Mouse (Mus musculus) CH12.LX (cell line): ENCODE results near the gene Defb22. TPM values are rescaled to one million over a fixed set of nuclear protein-coding genes. Genes with fewer than 3 reads are reported as not detected.

Experiments used
- DNase-seq: peaks from one replicate; pipeline ENCODE4 v3.0.0-alpha.2; 2013; ENCODE audit errors: extremely low read depth
- H3K27ac ChIP-seq: 2 replicates; pipeline ENCODE4 v1.5.1; 2012; ENCODE audit warnings: low read depth, mild to moderate bottlenecking, control low read depth, moderate library complexity; ENCODE audit not compliant: insufficient read depth
- H3K27me3 ChIP-seq: replicated peaks from 2 replicates; pipeline ENCODE3; 2012; ENCODE audit warnings: inconsistent platforms
- H3K36me3 ChIP-seq, 2 experiments: replicated peaks in 1 of 2; 2 replicates each; pipeline versions ENCODE3 to v1.6.1; 2012; ENCODE audit warnings: inconsistent platforms in 1 of 2, low read length in 1 of 2, mild to moderate bottlenecking in 1 of 2, mixed read lengths in 1 of 2, moderate library complexity in 1 of 2; ENCODE audit not compliant: control insufficient read depth in 1 of 2, insufficient read depth in 1 of 2
- H3K4me1 ChIP-seq, 2 experiments: 2 replicates each; pipeline ENCODE4 v1.6.1; 2012; ENCODE audit warnings: inconsistent platforms in 1 of 2, moderate library complexity in 1 of 2; ENCODE audit not compliant: insufficient read depth in 2 of 2, control insufficient read depth in 1 of 2
- H3K4me2 ChIP-seq: 2 replicates; pipeline ENCODE4 v1.6.1; 2012; ENCODE audit warnings: low read depth, mild to moderate bottlenecking, control low read depth; ENCODE audit not compliant: poor library complexity, insufficient read depth, severe bottlenecking
- H3K4me3 ChIP-seq, 3 experiments: fragments of 150-350 bp in 1 of 3; sonication (generic) in 1 of 3; replicated peaks in 1 of 3; 2 replicates each; pipeline versions ENCODE3 to v1.5.1; 2011 to 2012; ENCODE audit warnings: low read depth in 2 of 3, low read length in 2 of 3, mild to moderate bottlenecking in 2 of 3, moderate library complexity in 2 of 3, control low read depth in 1 of 3, improper control_type of control experiment in 1 of 3, inconsistent platforms in 1 of 3, mixed read lengths in 1 of 3; ENCODE audit not compliant: poor library complexity in 1 of 3
- H3K79me2 ChIP-seq: replicated peaks from 2 replicates; pipeline ENCODE4 v1.6.1; 2012; ENCODE audit warnings: mild to moderate bottlenecking, moderate library complexity; ENCODE audit not compliant: control insufficient read depth, poor library complexity, insufficient read depth, severe bottlenecking; ENCODE audit errors: extremely low read depth
- H3K9ac ChIP-seq: 2 replicates; pipeline ENCODE4 v1.6.1; 2012; ENCODE audit warnings: low read depth, mild to moderate bottlenecking, control low read depth, moderate library complexity; ENCODE audit not compliant: insufficient read depth
- H3K9me3 ChIP-seq: replicated peaks from 2 replicates; pipeline ENCODE3; 2012; ENCODE audit warnings: low read length, inconsistent platforms, mixed read lengths
- CTCF ChIP-seq, 2 experiments: IDR thresholded peaks in 1 of 2; conservative IDR thresholded peaks in 1 of 2; 2 replicates each; pipeline ENCODE4 v1.5.1; 2011 to 2012; ENCODE audit warnings: low read depth in 2 of 2, low read length in 2 of 2, improper control_type of control experiment in 1 of 2, inconsistent platforms in 1 of 2, mild to moderate bottlenecking in 1 of 2, moderate library complexity in 1 of 2
- ELF1 ChIP-seq: IDR thresholded peaks from 2 replicates; pipeline ENCODE4 v1.6.1; 2014; ENCODE audit warnings: low read depth, mild to moderate bottlenecking, inconsistent platforms, low read length, improper control_type of control experiment
- EP300 ChIP-seq: IDR thresholded peaks from 2 replicates; pipeline ENCODE4 v1.6.1; 2011; ENCODE audit warnings: low read length, improper control_type of control experiment
- MAFK ChIP-seq: IDR thresholded peaks from 2 replicates; pipeline ENCODE4 v1.6.1; 2011; ENCODE audit warnings: low read length, improper control_type of control experiment; ENCODE audit not compliant: insufficient replicate concordance
- MEF2A ChIP-seq: IDR thresholded peaks from 2 replicates; pipeline ENCODE4 v1.6.1; 2014; ENCODE audit warnings: low read depth, mild to moderate bottlenecking, inconsistent platforms, low read length, improper control_type of control experiment, borderline replicate concordance
- NELFE ChIP-seq: IDR thresholded peaks from 2 replicates; pipeline ENCODE4 v1.6.1; 2011; ENCODE audit warnings: low read depth, low read length, improper control_type of control experiment
- PAX5 ChIP-seq: IDR thresholded peaks from 2 replicates; pipeline ENCODE4 v1.6.1; 2012; ENCODE audit warnings: low read length, inconsistent platforms, mixed read lengths
- POLR2A ChIP-seq: IDR thresholded peaks from 2 replicates; pipeline ENCODE4 v1.6.1; 2011; ENCODE audit warnings: low read depth, mild to moderate bottlenecking, improper control_type of control experiment, low read length
- RAD21 ChIP-seq: IDR thresholded peaks from 2 replicates; pipeline ENCODE4 v1.6.1; 2011; ENCODE audit warnings: low read depth, mild to moderate bottlenecking, low read length, improper control_type of control experiment, moderate library complexity
- SMC3 ChIP-seq: IDR thresholded peaks from 2 replicates; pipeline ENCODE4 v1.6.1; 2011; ENCODE audit warnings: low read depth, low read length, improper control_type of control experiment
- TBP ChIP-seq: conservative IDR thresholded peaks from 2 replicates; pipeline ENCODE4 v1.6.1; 2011; ENCODE audit warnings: low read depth, low read length, improper control_type of control experiment
- TCF12 ChIP-seq: IDR thresholded peaks from 2 replicates; pipeline ENCODE4 v1.6.1; 2014; ENCODE audit warnings: low read depth, mild to moderate bottlenecking, inconsistent platforms, low read length, improper control_type of control experiment
- USF1 ChIP-seq: IDR thresholded peaks from 2 replicates; pipeline ENCODE4 v1.6.1; 2014; ENCODE audit warnings: low read depth, mild to moderate bottlenecking, inconsistent platforms, low read length, improper control_type of control experiment
- ZKSCAN1 ChIP-seq: IDR thresholded peaks from 2 replicates; pipeline ENCODE4 v1.6.1; 2012; ENCODE audit warnings: low read depth, inconsistent platforms, low read length, improper control_type of control experiment, borderline replicate concordance
- ZMIZ1 ChIP-seq: IDR thresholded peaks from 2 replicates; pipeline ENCODE4 v1.6.1; 2012; ENCODE audit warnings: low read depth, mild to moderate bottlenecking, inconsistent platforms, low read length, improper control_type of control experiment
- dilution Hi-C: fragments of 300-500 bp; cut with MboI; formaldehyde crosslinking; loops from 2 replicates; pipeline ENCODE4 v1.14.3; 2020; ENCODE audit warnings: low sequenced_read_pairs; ENCODE audit not compliant: extremely low pct_unique_long_range_greater_than_20kb, extremely low pct_ligation_motif_present
- in situ Hi-C: fragments of 300-500 bp; cut with MboI; formaldehyde crosslinking; loops from 3 replicates; pipeline ENCODE4 v1.14.3; 2019; ENCODE audit warnings: low sequenced_read_pairs, low pct_ligation_motif_present, low pct_unique_long_range_greater_than_20kb, mixed read lengths
- polyA plus RNA-seq: library from polyadenylated mRNA; unstranded; fragments of >175 nt; gene quantifications from 2 replicates; pipeline ENCODE4 v1.2.1, GENCODE M21; 2012; ENCODE audit warnings: low read depth; ENCODE audit not compliant: insufficient read length
- total RNA-seq, 2 experiments: library from RNA; depleted of rRNA; stranded (reverse); fragments of 300-350 nt in 1 of 2; fragments of >200 nt in 1 of 2; gene quantifications; 2 replicates each; pipeline ENCODE4 v1.2.3; 2012 to 2014

Defb22 gene
- total and polyA plus RNA-seq, 3 experiments, result not detected

DNA sequence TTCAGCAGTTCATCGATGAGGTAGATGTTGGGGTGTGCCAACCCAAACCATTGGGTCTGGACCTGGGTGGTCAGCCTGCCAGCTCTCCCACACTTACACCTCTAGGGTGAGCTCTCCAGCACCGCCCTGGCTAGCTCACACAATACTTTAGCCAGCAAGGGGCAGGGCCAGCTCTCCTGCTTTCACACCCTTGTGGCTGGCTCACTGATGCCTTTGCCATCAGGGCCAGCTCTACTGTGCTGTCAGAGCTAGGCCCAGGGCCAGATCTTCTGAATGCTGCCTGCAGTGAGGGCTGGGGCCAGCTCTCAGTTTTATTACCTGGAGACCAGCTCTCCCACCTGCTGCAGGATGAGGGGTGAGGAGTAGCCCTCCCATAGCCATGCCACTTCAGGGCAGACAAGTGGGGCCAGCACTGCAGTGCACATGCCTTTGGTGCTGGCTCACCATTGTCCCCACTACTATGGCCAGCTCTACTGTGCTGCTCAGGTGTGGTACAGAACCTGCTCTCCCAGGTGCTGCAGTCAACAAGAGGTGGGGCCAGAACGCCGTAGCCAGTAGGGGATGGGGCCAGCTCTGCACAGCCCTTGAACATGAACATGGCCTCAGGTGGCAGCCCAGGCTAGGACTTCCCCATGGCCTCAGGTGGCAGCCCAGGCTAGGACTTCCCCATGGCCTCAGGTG is 37.7 kb downstream of the Defb22 start:
- Histone ChIP-seq H3K4me1 (peaks cover 6 to 21% of the 10 kb centered on the region in 2 experiments), H3K79me2 (no peaks in the 10 kb centered on the region), H3K9me3 (no peaks in the 10 kb centered on the region), H3K4me3 (no peak overlapping the region), H3K27ac (no peak overlapping the region), H3K27me3 (peaks cover 40% of the 10 kb centered on the region), H3K4me2 (no peak overlapping the region), H3K9ac (no peak overlapping the region), H3K36me3 (no peaks in the 10 kb centered on the region)
- TF ChIP-seq TCF12 (no peak), MAFK (no peak), USF1 (no peak), ZKSCAN1 (no peak), TBP (no peak), NELFE (no peak), MEF2A (no peak), ZMIZ1 (no peak), POLR2A (no peak), ELF1 (no peak), EP300 (no peak), PAX5 (no peak)
- DNase-seq, result no peak
- dilution Hi-C loops (no loop called here), in situ Hi-C loops (loop anchor here (25.0 kb wide), 1 partner anchor 135 kb away; the partner anchor contains the start of genes Defb19 and Defb45)

DNA sequence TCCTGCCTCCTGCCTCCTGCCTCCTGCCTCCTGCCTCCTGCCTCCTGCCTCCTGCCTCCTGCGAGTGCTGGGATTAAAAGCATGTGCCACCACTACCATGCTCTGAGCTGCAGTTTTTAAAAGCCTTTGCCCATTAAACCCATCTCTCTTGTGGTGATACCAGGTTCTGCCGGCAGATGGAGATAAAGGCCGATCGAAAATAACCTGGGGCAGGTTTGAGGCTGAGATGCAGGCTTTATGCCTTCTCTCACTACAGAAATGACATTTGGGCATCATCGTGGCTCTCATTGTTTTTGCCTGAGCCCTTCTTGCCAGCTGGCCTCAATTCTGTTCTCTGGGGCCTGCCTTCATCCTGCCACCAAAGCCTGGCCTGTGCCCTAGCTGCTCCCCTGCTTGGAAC is 39.7 kb downstream of the Defb22 start:
- H3K4me3 ChIP-seq, result no peak overlapping the region
- peaks cover 6 to 21% of the 10 kb centered on the region in 2 experiments for H3K4me1 ChIP-seq
- H3K27ac ChIP-seq, result no peak overlapping the region
- DNase-seq, result peak; percentile 65
- no peak overlapping the region for H3K4me2 ChIP-seq
- H3K79me2 ChIP-seq, result no peaks in the 10 kb centered on the region
- H3K9ac ChIP-seq, result no peak overlapping the region
- H3K9me3 ChIP-seq, result no peaks in the 10 kb centered on the region
- TF ChIP-seq CTCF (conservative IDR thresholded peaks at IDR 0.05 in 1 of 2, IDR thresholded peaks at IDR 0.05 in 1 of 2; ENCODE audit: low read depth in 2 of 2, low read length in 2 of 2) (peak; percentile 43 to 80; a peak in 3 of 4 replicates), NELFE (no peak), SMC3 (peak; percentile 67), RAD21 (peak; percentile 79)
- dilution Hi-C loops, result no loop called here
- in situ Hi-C loops, result loop anchor here (25.0 kb wide), 1 partner anchor 137 kb away; the partner anchor contains the start of genes Defb19 and Defb45
- H3K27me3 ChIP-seq, result peaks cover 44% of the 10 kb centered on the region
- no peaks in the 10 kb centered on the region for H3K36me3 ChIP-seq
